Mouse (Mus musculus): ENCODE results near the gene Pik3ca.

DNA sequence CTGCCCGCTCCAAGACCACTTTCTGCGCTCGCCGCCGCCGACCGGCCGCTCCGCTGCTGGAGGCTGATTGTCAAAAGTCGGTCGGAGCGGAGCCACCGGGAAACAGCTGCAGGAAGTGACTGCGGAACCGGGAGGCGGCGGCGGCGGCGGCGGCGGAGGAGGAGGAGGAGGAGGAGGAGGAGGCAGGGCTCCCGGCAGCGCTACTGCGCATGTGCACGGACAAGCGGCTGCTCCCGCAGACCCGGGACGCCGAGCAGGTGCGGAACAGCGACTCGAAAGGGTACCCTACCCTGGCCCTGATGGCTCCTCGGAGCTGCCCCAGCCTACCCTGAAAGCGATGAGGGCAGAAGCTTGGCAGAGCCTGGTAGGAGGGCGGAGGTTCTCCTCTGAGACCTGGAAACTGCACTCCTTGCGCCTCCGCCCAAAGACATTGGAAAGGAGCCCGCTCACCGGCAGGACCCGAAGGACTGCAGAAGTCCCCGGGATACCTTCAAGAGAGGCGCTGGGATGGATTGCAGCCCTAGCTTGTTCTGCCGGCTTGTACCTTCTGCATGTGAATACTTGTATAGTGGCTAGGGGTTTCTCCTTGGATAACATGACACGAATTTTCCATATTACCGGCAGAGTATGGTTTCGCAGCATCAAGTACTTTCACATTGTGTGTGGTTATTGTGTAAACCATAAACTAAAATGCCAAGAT lies 31.8 kb upstream of the Pik3ca start, which contains the start of gene Zmat3:
- TF ChIP-seq CHD2 (IDR thresholded peaks at IDR 0.05; ENCODE audit: low read depth, low read length) (no peak), ZC3H11A (IDR thresholded peaks at IDR 0.05; ENCODE audit: borderline replicate concordance, low read depth, low read length) (no peak), HCFC1 (IDR thresholded peaks at IDR 0.05; ENCODE audit: borderline replicate concordance, insufficient read depth, low read length) (no peak), ZNF384 (IDR thresholded peaks at IDR 0.05; ENCODE audit: low read depth, low read length) (no peak)
